Mouse (Mus musculus): Measurements from ENCODE around the gene Tmco3.

- TF ChIP-seq POLR2A (IDR thresholded peaks at IDR 0.05; ENCODE audit: insufficient read length, low read depth) (no peak), TCF12 (IDR thresholded peaks at IDR 0.05; ENCODE audit: insufficient read depth, poor library complexity, severe bottlenecking) (no peak)
Observed at GRCm38 (mm10) chr8:13240691-13241090, 47.3 kb upstream of the Tmco3 start.
